Mouse (Mus musculus): ENCODE measurements around the gene Pigk. TPM values are rescaled to one million over a fixed set of nuclear protein-coding genes. Genes with fewer than 3 reads are reported as not detected.

The Pigk gene
- polyA plus RNA-seq, 1 experiment from 2014 or later: 55.8 TPM

- Histone ChIP-seq H3K27me3 (ENCODE audit: control insufficient read depth, insufficient read depth, low read length) (no peaks in the 10 kb centered on the region), H3K4me3 (replicated peaks; ENCODE audit: low read length) (no peak overlapping the region), H3K4me2 (replicated peaks) (no peak overlapping the region), H3K36me3 (replicated peaks; ENCODE audit: control insufficient read depth, insufficient read depth) (no peaks in the 10 kb centered on the region), H3K9me3 (ENCODE audit: control insufficient read depth, low read length) (no peaks in the 10 kb centered on the region), H3K27ac (no peak overlapping the region), H3K4me1 (replicated peaks; ENCODE audit: control insufficient read depth, insufficient read depth, low read length) (no peaks in the 10 kb centered on the region), H3K9ac (no peak overlapping the region)
- 96% methylated on average over 3 of the region's 3 CpGs for WGBS
- no peak for DNase-seq (ENCODE audit: low spot score)
- no peak for ATAC-seq (ENCODE audit: low FRiP score)
Observed at GRCm38 (mm10) chr3:152936313-152936712, 222.4 kb downstream of the Pigk start.

GRCm38 (mm10) chr3:152941671-152942070 is 227.8 kb downstream of the Pigk start:
- Histone ChIP-seq H3K9ac (no peak overlapping the region), H3K27ac (no peak overlapping the region), H3K4me2 (replicated peaks) (no peak overlapping the region), H3K4me1 (replicated peaks; ENCODE audit: control insufficient read depth, insufficient read depth, low read length) (0 out of 2 replicates have a peak, but pooled peaks cover 5% of the 10 kb centered on the region), H3K9me3 (ENCODE audit: control insufficient read depth, low read length) (no peaks in the 10 kb centered on the region), H3K4me3 (replicated peaks; ENCODE audit: low read length) (no peak overlapping the region), H3K27me3 (ENCODE audit: control insufficient read depth, insufficient read depth, low read length) (no peaks in the 10 kb centered on the region), H3K36me3 (replicated peaks; ENCODE audit: control insufficient read depth, insufficient read depth) (no peaks in the 10 kb centered on the region)
- DNase-seq (ENCODE audit: low spot score): no peak
- no peak for ATAC-seq (ENCODE audit: low FRiP score)
- 88% methylated on average over 5 of the region's 5 CpGs for WGBS

- Histone ChIP-seq H3K9ac (no peak overlapping the region), H3K27me3 (ENCODE audit: control insufficient read depth, insufficient read depth, low read length) (no peaks in the 10 kb centered on the region), H3K36me3 (replicated peaks; ENCODE audit: control insufficient read depth, insufficient read depth) (no peaks in the 10 kb centered on the region), H3K4me1 (replicated peaks; ENCODE audit: control insufficient read depth, insufficient read depth, low read length) (0 out of 2 replicates have a peak, but pooled peaks cover 5% of the 10 kb centered on the region), H3K27ac (no peak overlapping the region), H3K4me3 (replicated peaks; ENCODE audit: low read length) (no peak overlapping the region), H3K9me3 (ENCODE audit: control insufficient read depth, low read length) (no peaks in the 10 kb centered on the region), H3K4me2 (replicated peaks) (no peak overlapping the region)
- ATAC-seq (ENCODE audit: low FRiP score) (no peak), DNase-seq (ENCODE audit: low spot score) (no peak)
- 51% methylated on average over 11 of the region's 11 CpGs for WGBS
Observed at GRCm38 (mm10) chr3:152942985-152943384, 229.1 kb downstream of the Pigk start.

- Histone ChIP-seq H3K9me3 (ENCODE audit: control insufficient read depth, low read length) (no peaks in the 10 kb centered on the region), H3K4me1 (replicated peaks; ENCODE audit: control insufficient read depth, insufficient read depth, low read length) (0 out of 2 replicates have a peak, but pooled peaks cover 5% of the 10 kb centered on the region), H3K4me2 (replicated peaks) (no peak overlapping the region), H3K27ac (no peak overlapping the region), H3K27me3 (ENCODE audit: control insufficient read depth, insufficient read depth, low read length) (no peaks in the 10 kb centered on the region), H3K36me3 (replicated peaks; ENCODE audit: control insufficient read depth, insufficient read depth) (no peaks in the 10 kb centered on the region), H3K9ac (no peak overlapping the region), H3K4me3 (replicated peaks; ENCODE audit: low read length) (no peak overlapping the region)
- ATAC-seq (ENCODE audit: low FRiP score) (no peak), DNase-seq (ENCODE audit: low spot score) (no peak)
- 70% methylated on average over 3 of the region's 3 CpGs for WGBS
Observed at GRCm38 (mm10) chr3:152944766-152945165, 230.9 kb downstream of the Pigk start.

- 0 out of 2 replicates have a peak, but pooled peaks cover 5% of the 10 kb centered on the region for H3K4me1 ChIP-seq (replicated peaks; ENCODE audit: control insufficient read depth, insufficient read depth, low read length)
- H3K27ac ChIP-seq: no peak overlapping the region
- DNase-seq (ENCODE audit: low spot score): no peak
- no peak for ATAC-seq (ENCODE audit: low FRiP score)
- no peak overlapping the region for H3K4me2 ChIP-seq (replicated peaks)
- 79% methylated on average over 11 of the region's 11 CpGs for WGBS
- H3K9ac ChIP-seq: no peak overlapping the region
- H3K4me3 ChIP-seq (replicated peaks; ENCODE audit: low read length): no peak overlapping the region
- H3K9me3 ChIP-seq (ENCODE audit: control insufficient read depth, low read length): no peaks in the 10 kb centered on the region
- H3K36me3 ChIP-seq (replicated peaks; ENCODE audit: control insufficient read depth, insufficient read depth): no peaks in the 10 kb centered on the region
- no peaks in the 10 kb centered on the region for H3K27me3 ChIP-seq (ENCODE audit: control insufficient read depth, insufficient read depth, low read length)
Observed at GRCm38 (mm10) chr3:152947031-152947640, 233.2 kb downstream of the Pigk start.

- H3K9me3 ChIP-seq (ENCODE audit: control insufficient read depth, low read length): no peaks in the 10 kb centered on the region
Observed at GRCm38 (mm10) chr3:152948556-152948955, 234.7 kb downstream of the Pigk start.

GRCm38 (mm10) chr3:152949233-152949777 is 235.4 kb downstream of the Pigk start:
- DNase-seq (ENCODE audit: low spot score): no peak
- H3K36me3 ChIP-seq (replicated peaks; ENCODE audit: control insufficient read depth, insufficient read depth): no peaks in the 10 kb centered on the region
- no peak overlapping the region for H3K4me3 ChIP-seq (replicated peaks; ENCODE audit: low read length)
- no peaks in the 10 kb centered on the region for H3K27me3 ChIP-seq (ENCODE audit: control insufficient read depth, insufficient read depth, low read length)
- WGBS: 91% methylated on average over 15 of the region's 15 CpGs
- H3K9ac ChIP-seq: no peak overlapping the region
- ATAC-seq (ENCODE audit: low FRiP score): no peak
- H3K4me2 ChIP-seq (replicated peaks): no peak overlapping the region
- H3K27ac ChIP-seq: no peak overlapping the region
- no peaks in the 10 kb centered on the region for H3K4me1 ChIP-seq (replicated peaks; ENCODE audit: control insufficient read depth, insufficient read depth, low read length)
- no peaks in the 10 kb centered on the region for H3K9me3 ChIP-seq (ENCODE audit: control insufficient read depth, low read length)

More at GRCm38 (mm10) chr3:152948556-152948955, 234.7 kb downstream of the Pigk start:
- Histone ChIP-seq H3K27ac (no peak overlapping the region), H3K4me2 (replicated peaks) (no peak overlapping the region), H3K36me3 (replicated peaks; ENCODE audit: control insufficient read depth, insufficient read depth) (no peaks in the 10 kb centered on the region), H3K27me3 (ENCODE audit: control insufficient read depth, insufficient read depth, low read length) (no peaks in the 10 kb centered on the region), H3K4me1 (replicated peaks; ENCODE audit: control insufficient read depth, insufficient read depth, low read length) (no peaks in the 10 kb centered on the region), H3K4me3 (replicated peaks; ENCODE audit: low read length) (no peak overlapping the region), H3K9ac (no peak overlapping the region)
- ATAC-seq (ENCODE audit: low FRiP score) (no peak), DNase-seq (ENCODE audit: low spot score) (no peak)
- WGBS: 88% methylated on average over 7 of the region's 7 CpGs

- H3K4me1 ChIP-seq (replicated peaks; ENCODE audit: control insufficient read depth, insufficient read depth, low read length): no peaks in the 10 kb centered on the region
- H3K27ac ChIP-seq: no peak overlapping the region
- 97% methylated on average over 5 of the region's 5 CpGs for WGBS
- H3K4me2 ChIP-seq (replicated peaks): no peak overlapping the region
- no peaks in the 10 kb centered on the region for H3K9me3 ChIP-seq (ENCODE audit: control insufficient read depth, low read length)
- ATAC-seq (ENCODE audit: low FRiP score) (no peak), DNase-seq (ENCODE audit: low spot score) (no peak)
- H3K9ac ChIP-seq: no peak overlapping the region
- no peak overlapping the region for H3K4me3 ChIP-seq (replicated peaks; ENCODE audit: low read length)
- H3K36me3 ChIP-seq (replicated peaks; ENCODE audit: control insufficient read depth, insufficient read depth): no peaks in the 10 kb centered on the region
- no peaks in the 10 kb centered on the region for H3K27me3 ChIP-seq (ENCODE audit: control insufficient read depth, insufficient read depth, low read length)
Observed at GRCm38 (mm10) chr3:152950299-152950698, 236.4 kb downstream of the Pigk start.

GRCm38 (mm10) chr3:152950914-152951313 is 237.0 kb downstream of the Pigk start:
- 94% methylated on average over 9 of the region's 9 CpGs for WGBS

More at GRCm38 (mm10) chr3:152950914-152951313, 237.0 kb downstream of the Pigk start:
- no peak for ATAC-seq (ENCODE audit: low FRiP score)
- Histone ChIP-seq H3K4me1 (replicated peaks; ENCODE audit: control insufficient read depth, insufficient read depth, low read length) (no peaks in the 10 kb centered on the region), H3K4me2 (replicated peaks) (no peak overlapping the region), H3K9me3 (ENCODE audit: control insufficient read depth, low read length) (no peaks in the 10 kb centered on the region), H3K27me3 (ENCODE audit: control insufficient read depth, insufficient read depth, low read length) (no peaks in the 10 kb centered on the region), H3K4me3 (replicated peaks; ENCODE audit: low read length) (no peak overlapping the region), H3K9ac (no peak overlapping the region), H3K36me3 (replicated peaks; ENCODE audit: control insufficient read depth, insufficient read depth) (no peaks in the 10 kb centered on the region), H3K27ac (no peak overlapping the region)
- DNase-seq (ENCODE audit: low spot score): no peak

Measured in hindbrain, embryonic 14.5 days (tissue).